Mouse (Mus musculus) limb, embryonic 13.5 days (tissue): ENCODE results near the gene Lims1. TPM values are rescaled to one million over a fixed set of nuclear protein-coding genes. Genes with fewer than 3 reads are reported as not detected.

Experiments
- ATAC-seq: fragments of 200-750 bp; cut with Nextera tagmentation; 2 replicates; pipeline ENCODE4 v1.8.0; 2017; ENCODE audit warnings: low read depth, moderate number of reproducible peaks, moderate TSS enrichment; ENCODE audit not compliant: low FRiP score
- H3K27ac ChIP-seq: fragments of 300-500 bp; sonication (generic); 2 replicates; pipeline ENCODE4 v1.5.1; 2015; ENCODE audit warnings: inconsistent platforms, mild to moderate bottlenecking, moderate library complexity
- H3K27me3 ChIP-seq: fragments of 300-500 bp; sonication (generic); 2 replicates; pipeline ENCODE4 v1.6.1; 2015; ENCODE audit warnings: mild to moderate bottlenecking, inconsistent platforms
- H3K36me3 ChIP-seq: fragments of 300-500 bp; sonication (generic); 2 replicates; pipeline ENCODE4 v1.6.1; 2015; ENCODE audit warnings: inconsistent platforms, mild to moderate bottlenecking, moderate library complexity
- H3K4me1 ChIP-seq: fragments of 300-500 bp; sonication (generic); 2 replicates; pipeline ENCODE4 v1.6.1; 2015; ENCODE audit warnings: inconsistent platforms
- H3K4me2 ChIP-seq: fragments of 300-500 bp; sonication (generic); replicated peaks from 2 replicates; pipeline ENCODE4 v1.6.1; 2015; ENCODE audit warnings: inconsistent platforms, mild to moderate bottlenecking, moderate library complexity
- H3K4me3 ChIP-seq: fragments of 300-500 bp; sonication (generic); 2 replicates; pipeline ENCODE4 v1.5.1; 2015; ENCODE audit warnings: moderate library complexity, mild to moderate bottlenecking, inconsistent platforms
- H3K9ac ChIP-seq: fragments of 300-500 bp; sonication (generic); 2 replicates; pipeline ENCODE4 v1.6.1; 2015; ENCODE audit warnings: mild to moderate bottlenecking, inconsistent platforms
- H3K9me3 ChIP-seq: fragments of 300-500 bp; sonication (generic); 2 replicates; pipeline ENCODE4 v1.6.1; 2016; ENCODE audit warnings: inconsistent platforms
- WGBS: fragments of 180-500 bp; shearing (Covaris S2); methylation state at CpG from one replicate; pipeline ENCODE4 v1.1.7; 2015; 5-methylcytosine and 5-hydroxymethylcytosine counted together
- polyA plus RNA-seq: library from polyadenylated mRNA; unstranded; fragments of >200 nt; fragmentation: Nextera tagmentation; extraction: Ambion mirVana; gene quantifications from 2 replicates; pipeline ENCODE4 v1.2.1, GENCODE M21; 2015

Gene Lims1
- polyA plus RNA-seq, 1 experiment from 2014 or later = 141 TPM

GRCm38 (mm10) chr10:58352364-58352763, 29.1 kb downstream of the Lims1 start:
- Histone ChIP-seq H3K9ac (no peak overlapping the region), H3K9me3 (no peaks in the 10 kb centered on the region), H3K27me3 (no peaks in the 10 kb centered on the region), H3K36me3 (peaks cover 5% of the 10 kb centered on the region), H3K27ac (no peak overlapping the region), H3K4me3 (no peak overlapping the region), H3K4me1 (peaks cover 10% of the 10 kb centered on the region; the same call in 1 of the 2 replicates), H3K4me2 (no peak overlapping the region)
- 43% methylated on average over 3 of the region's 3 CpGs for WGBS
- no peak for ATAC-seq

GRCm38 (mm10) chr10:58354561-58354960, 31.3 kb downstream of the Lims1 start:
- Histone ChIP-seq H3K4me2 (no peak overlapping the region), H3K9me3 (no peaks in the 10 kb centered on the region), H3K9ac (no peak overlapping the region), H3K4me3 (no peak overlapping the region), H3K36me3 (0 out of 2 replicates have a peak, but pooled peaks cover 3% of the 10 kb centered on the region), H3K27ac (no peak overlapping the region), H3K4me1 (peaks cover 10% of the 10 kb centered on the region; the same call in 1 of the 2 replicates), H3K27me3 (no peaks in the 10 kb centered on the region)
- 47% methylated on average over 3 of the region's 3 CpGs for WGBS
- no peak for ATAC-seq

GRCm38 (mm10) chr10:58356460-58356859, 33.2 kb downstream of the Lims1 start:
- no peak overlapping the region for H3K9ac ChIP-seq
- 97% methylated on average over 3 of the region's 3 CpGs for WGBS
- H3K27me3 ChIP-seq = no peaks in the 10 kb centered on the region
- no peak overlapping the region for H3K4me3 ChIP-seq
- no peak overlapping the region for H3K4me2 ChIP-seq
- H3K27ac ChIP-seq = no peak overlapping the region
- H3K4me1 ChIP-seq = 0 out of 2 replicates have a peak, but pooled peaks cover 1% of the 10 kb centered on the region
- H3K9me3 ChIP-seq = no peaks in the 10 kb centered on the region
- no peak for ATAC-seq
- 0 out of 2 replicates have a peak, but pooled peaks cover 3% of the 10 kb centered on the region for H3K36me3 ChIP-seq

- ATAC-seq = no peak
- 72% methylated on average over 2 of the region's 2 CpGs for WGBS
- H3K9ac ChIP-seq = no peak overlapping the region
- peaks cover 8% of the 10 kb centered on the region; the same call in 1 of the 2 replicates for H3K4me1 ChIP-seq
- H3K9me3 ChIP-seq = no peaks in the 10 kb centered on the region
- no peaks in the 10 kb centered on the region for H3K27me3 ChIP-seq
- H3K4me3 ChIP-seq = no peak overlapping the region
- H3K36me3 ChIP-seq = 0 out of 2 replicates have a peak, but pooled peaks cover 3% of the 10 kb centered on the region
- no peak overlapping the region for H3K27ac ChIP-seq
- no peak overlapping the region for H3K4me2 ChIP-seq
These were observed 35.9 kb downstream of the Lims1 start for GRCm38 (mm10) chr10:58359123-58359522.

- Histone ChIP-seq H3K4me2 (no peak overlapping the region), H3K9ac (no peak overlapping the region), H3K36me3 (0 out of 2 replicates have a peak, but pooled peaks cover 3% of the 10 kb centered on the region), H3K4me1 (peaks cover 16% of the 10 kb centered on the region), H3K27ac (no peak overlapping the region), H3K27me3 (no peaks in the 10 kb centered on the region), H3K9me3 (no peaks in the 10 kb centered on the region), H3K4me3 (no peak overlapping the region)
- no peak for ATAC-seq
- WGBS = 80% methylated on average over 7 of the region's 7 CpGs
These were observed 36.7 kb downstream of the Lims1 start for GRCm38 (mm10) chr10:58359952-58360351.

- no peak; the same call in none of the 2 replicates for ATAC-seq
- no peaks in the 10 kb centered on the region for H3K9me3 ChIP-seq
- H3K36me3 ChIP-seq = no peaks in the 10 kb centered on the region
- no peak overlapping the region for H3K4me2 ChIP-seq
- H3K4me3 ChIP-seq = no peak overlapping the region
- no peak overlapping the region; the same call in 1 of the 2 replicates for H3K27ac ChIP-seq
- H3K27me3 ChIP-seq = no peaks in the 10 kb centered on the region
- H3K4me1 ChIP-seq = peaks cover 25% of the 10 kb centered on the region
- no peak overlapping the region for H3K9ac ChIP-seq
- 78% methylated on average over 1 of the region's 1 CpGs for WGBS
These were observed 39.5 kb downstream of the Lims1 start for GRCm38 (mm10) chr10:58362745-58363144.

- Histone ChIP-seq H3K4me1 (peaks cover 32% of the 10 kb centered on the region), H3K4me2 (no peak overlapping the region; the same call in 1 of the 2 replicates), H3K4me3 (no peak overlapping the region), H3K9me3 (no peaks in the 10 kb centered on the region), H3K36me3 (no peaks in the 10 kb centered on the region), H3K9ac (no peak overlapping the region), H3K27me3 (no peaks in the 10 kb centered on the region), H3K27ac (no peak overlapping the region)
- WGBS = 52% methylated on average over 5 of the region's 5 CpGs
- no peak for ATAC-seq
These were observed 41.7 kb downstream of the Lims1 start for GRCm38 (mm10) chr10:58364770-58365515.

GRCm38 (mm10) chr10:58368791-58369706, 45.8 kb downstream of the Lims1 start:
- 79% methylated on average over 7 of the region's 7 CpGs for WGBS
- Histone ChIP-seq H3K36me3 (no peaks in the 10 kb centered on the region), H3K4me3 (no peak overlapping the region), H3K9ac (no peak overlapping the region), H3K27ac (0 out of 2 replicates have a peak overlapping the region, but pooled peaks have one; percentile 11), H3K4me2 (no peak overlapping the region), H3K27me3 (no peaks in the 10 kb centered on the region), H3K9me3 (no peaks in the 10 kb centered on the region), H3K4me1 (peaks cover 43% of the 10 kb centered on the region)
- ATAC-seq = 0 out of 2 replicates have a peak, but pooled peaks have one; percentile 34

GRCm38 (mm10) chr10:58369707-58370093, 46.4 kb downstream of the Lims1 start:
- Histone ChIP-seq H3K4me1 (peaks cover 37% of the 10 kb centered on the region), H3K9ac (no peak overlapping the region), H3K4me3 (no peak overlapping the region), H3K9me3 (no peaks in the 10 kb centered on the region), H3K27ac (no peak overlapping the region), H3K27me3 (no peaks in the 10 kb centered on the region), H3K4me2 (no peak overlapping the region), H3K36me3 (no peaks in the 10 kb centered on the region)
- WGBS = 49% methylated on average over 3 of the region's 3 CpGs
- no peak for ATAC-seq

GRCm38 (mm10) chr10:58370143-58370542, 46.9 kb downstream of the Lims1 start:
- ATAC-seq = no peak
- Histone ChIP-seq H3K9me3 (no peaks in the 10 kb centered on the region), H3K4me1 (peaks cover 32% of the 10 kb centered on the region), H3K9ac (no peak overlapping the region), H3K27ac (peak overlapping the region; percentile 15; the same call in 1 of the 2 replicates), H3K36me3 (no peaks in the 10 kb centered on the region), H3K4me2 (no peak overlapping the region), H3K27me3 (no peaks in the 10 kb centered on the region), H3K4me3 (no peak overlapping the region)

GRCm38 (mm10) chr10:58370559-58370958, 47.3 kb downstream of the Lims1 start:
- no peak overlapping the region for H3K4me2 ChIP-seq
- H3K27ac ChIP-seq = no peak overlapping the region
- no peak overlapping the region for H3K9ac ChIP-seq

More at GRCm38 (mm10) chr10:58370559-58370958, 47.3 kb downstream of the Lims1 start:
- ATAC-seq = no peak
- H3K9me3 ChIP-seq = no peaks in the 10 kb centered on the region
- no peak overlapping the region for H3K4me3 ChIP-seq
- peaks cover 28% of the 10 kb centered on the region for H3K4me1 ChIP-seq
- no peaks in the 10 kb centered on the region for H3K27me3 ChIP-seq
- H3K36me3 ChIP-seq = no peaks in the 10 kb centered on the region
